In genomic region chr14:120870736-120871135, GRCm38 (mm10) we compare ENCODE assay signal across 25 mouse cellular contexts. TPM values are rescaled to one million over a fixed set of nuclear protein-coding genes. Genes with fewer than 3 reads are reported as not detected.
DNase-seq lines count a peak whose midpoint lies in the region; ATAC-seq lines count a peak whose summit lies in the region.
"Had no signal": no experiment of that assay in that cellular context is flagged by ENCODE, and none has a peak within 500 bp of the region (broad histone marks: within the 10 kb centered on the region; RNA-seq: fewer than 3 reads in every experiment).

No protein-coding gene starts in this region.

- no peak for ATAC-seq in forebrain, embryonic 12.5 days (ENCODE audit: low FRiP score)
- no peak for ATAC-seq in heart, embryonic 14.5 days (ENCODE audit: insufficient number of reproducible peaks, insufficient read depth, low FRiP score, low read depth)
- peak; percentile 63; the same call in 1 of the 2 replicates for ATAC-seq in neural tube, embryonic 12.5 days (ENCODE audit: low FRiP score, low read depth)
- ATAC-seq in neural tube, embryonic 15.5 days (ENCODE audit: low FRiP score), result no peak
- ATAC-seq: activated CD4-positive, CD25-positive, alpha-beta regulatory T cell, adult 4 months; forebrain, embryonic 15.5 days; hindbrain, embryonic 16.5 days; intestine, embryonic 15.5 days had no signal

- no peaks in the 10 kb centered on the region for H3K9me3 ChIP-seq in forebrain, embryonic 12.5 days
- H3K9me3 ChIP-seq in forebrain, embryonic 10.5 days, result peaks cover 8% of the 10 kb centered on the region; the same call in 1 of the 2 replicates
- no peaks in the 10 kb centered on the region for H3K9me3 ChIP-seq in heart, embryonic 14.5 days (ENCODE audit: control insufficient read depth, low read length)
- H3K9me3 ChIP-seq in neural tube, embryonic 12.5 days, result no peaks in the 10 kb centered on the region
- no peaks in the 10 kb centered on the region for H3K9me3 ChIP-seq in neural tube, embryonic 15.5 days (replicated peaks)
- H3K9me3 ChIP-seq: forebrain, embryonic 15.5 days; hindbrain, embryonic 10.5 days; hindbrain, embryonic 13.5 days; intestine, embryonic 15.5 days had no signal

- peak; percentile 20 for DNase-seq in embryo, embryonic 10.5 days (ENCODE audit: low spot score)
- DNase-seq in embryo, embryonic 10 days (ENCODE audit: low spot score), result no peak
- no peak for DNase-seq in forebrain, embryonic 10.5 days (ENCODE audit: extremely low spot score, low spot score)
- DNase-seq in heart, adult 8-10 months (ENCODE audit: low spot score), result no peak
- DNase-seq: adrenal gland, adult 8-10 months; adrenal gland, postnatal 25 days; cerebellum, adult 18-20 months; cerebellum, adult 9-10 months; cerebellum, postnatal 14 days; embryo, embryonic 11 days; gastrocnemius, postnatal 25 days; heart, adult 2 months; heart, postnatal 36 days; kidney, adult 11 months had no signal

- H3K27me3 ChIP-seq in forebrain, embryonic 12.5 days, result no peaks in the 10 kb centered on the region
- H3K27me3 ChIP-seq in forebrain, embryonic 10.5 days (ENCODE audit: poor library complexity, severe bottlenecking), result no peaks in the 10 kb centered on the region
- H3K27me3 ChIP-seq in heart, embryonic 14.5 days (ENCODE audit: control insufficient read depth, insufficient read depth, low read length), result no peaks in the 10 kb centered on the region
- no peaks in the 10 kb centered on the region for H3K27me3 ChIP-seq in neural tube, embryonic 12.5 days (replicated peaks)
- H3K27me3 ChIP-seq in neural tube, embryonic 15.5 days (replicated peaks), result no peaks in the 10 kb centered on the region
- H3K27me3 ChIP-seq: forebrain, embryonic 15.5 days; hindbrain, embryonic 13.5 days; intestine, embryonic 15.5 days had no signal

- no peaks in the 10 kb centered on the region for H3K36me3 ChIP-seq in forebrain, embryonic 12.5 days (replicated peaks)
- no peaks in the 10 kb centered on the region for H3K36me3 ChIP-seq in forebrain, embryonic 10.5 days (replicated peaks)
- no peaks in the 10 kb centered on the region for H3K36me3 ChIP-seq in heart, embryonic 14.5 days (ENCODE audit: control insufficient read depth, insufficient read depth, low read length)
- no peaks in the 10 kb centered on the region for H3K36me3 ChIP-seq in neural tube, embryonic 12.5 days
- no peaks in the 10 kb centered on the region for H3K36me3 ChIP-seq in neural tube, embryonic 15.5 days
- H3K36me3 ChIP-seq: forebrain, embryonic 15.5 days; hindbrain, embryonic 10.5 days; hindbrain, embryonic 13.5 days; intestine, embryonic 15.5 days had no signal

- peak overlapping the region; percentile 19; the same call in 1 of the 2 replicates for H3K27ac ChIP-seq in forebrain, embryonic 12.5 days
- no peak overlapping the region for H3K27ac ChIP-seq in forebrain, embryonic 10.5 days
- peak overlapping the region; percentile 29 to 46; a peak in 3 of 4 replicates for H3K27ac ChIP-seq in heart, embryonic 14.5 days (replicated peaks in 1 of 2; ENCODE audit: control insufficient read depth in 1 of 2, insufficient read depth in 1 of 2, low read depth in 2 of 2, low read length in 2 of 2)
- H3K27ac ChIP-seq in neural tube, embryonic 12.5 days, result no peak overlapping the region
- H3K27ac ChIP-seq in neural tube, embryonic 15.5 days (replicated peaks), result no peak overlapping the region
- H3K27ac ChIP-seq: forebrain, embryonic 15.5 days; heart, adult 2 months; hindbrain, embryonic 10.5 days; hindbrain, embryonic 13.5 days; intestine, embryonic 15.5 days had no signal

- H3K4me1 ChIP-seq in forebrain, embryonic 12.5 days, result peaks cover 7% of the 10 kb centered on the region
- H3K4me1 ChIP-seq in forebrain, embryonic 10.5 days, result peaks cover 7% of the 10 kb centered on the region
- peaks cover 19 to 26% of the 10 kb centered on the region in 2 experiments for H3K4me1 ChIP-seq in heart, embryonic 14.5 days (ENCODE audit: control insufficient read depth in 2 of 2, insufficient read depth in 2 of 2, low read length in 2 of 2)
- peaks cover 4% of the 10 kb centered on the region; the same call in 1 of the 2 replicates for H3K4me1 ChIP-seq in neural tube, embryonic 12.5 days
- H3K4me1 ChIP-seq in neural tube, embryonic 15.5 days, result peaks cover 5% of the 10 kb centered on the region; the same call in 1 of the 2 replicates
- H3K4me1 ChIP-seq: hindbrain, embryonic 10.5 days; intestine, embryonic 15.5 days had no signal

- no peak overlapping the region for H3K4me3 ChIP-seq in forebrain, embryonic 12.5 days (replicated peaks)
- H3K4me3 ChIP-seq in forebrain, embryonic 10.5 days, result no peak overlapping the region
- no peak overlapping the region for H3K4me3 ChIP-seq in heart, embryonic 14.5 days (ENCODE audit: control insufficient read depth in 1 of 2, insufficient read depth in 1 of 2, low read depth in 1 of 2, low read length in 2 of 2)
- H3K4me3 ChIP-seq in neural tube, embryonic 12.5 days, result no peak overlapping the region
- H3K4me3 ChIP-seq in neural tube, embryonic 15.5 days (replicated peaks), result no peak overlapping the region
- H3K4me3 ChIP-seq: forebrain, embryonic 15.5 days; heart, adult 2 months; hindbrain, embryonic 10.5 days; hindbrain, embryonic 13.5 days; intestine, embryonic 15.5 days had no signal

- no peak overlapping the region for H3K9ac ChIP-seq in forebrain, embryonic 12.5 days
- H3K9ac ChIP-seq in heart, embryonic 14.5 days (ENCODE audit: low read length), result no peak overlapping the region
- no peak overlapping the region for H3K9ac ChIP-seq in neural tube, embryonic 12.5 days
- H3K9ac ChIP-seq in neural tube, embryonic 15.5 days (replicated peaks), result no peak overlapping the region
- H3K9ac ChIP-seq: forebrain, embryonic 15.5 days; hindbrain, embryonic 13.5 days; intestine, embryonic 15.5 days had no signal

- H3K4me2 ChIP-seq in forebrain, embryonic 12.5 days, result no peak overlapping the region
- no peak overlapping the region for H3K4me2 ChIP-seq in heart, embryonic 14.5 days (ENCODE audit: low read length)
- no peak overlapping the region for H3K4me2 ChIP-seq in neural tube, embryonic 12.5 days (replicated peaks)
- no peak overlapping the region for H3K4me2 ChIP-seq in neural tube, embryonic 15.5 days
- H3K4me2 ChIP-seq: forebrain, embryonic 15.5 days; heart, embryonic 11.5 days; hindbrain, embryonic 13.5 days; intestine, embryonic 15.5 days had no signal

- WGBS in forebrain, embryonic 12.5 days, result 51% methylated on average over 5 of the region's 5 CpGs
- 72% methylated on average over 5 of the region's 5 CpGs for WGBS in forebrain, embryonic 10.5 days
- 66% methylated on average over 5 of the region's 5 CpGs for WGBS in heart, embryonic 14.5 days
- WGBS in neural tube, embryonic 12.5 days, result 29% methylated on average over 5 of the region's 5 CpGs
- 22% methylated on average over 5 of the region's 5 CpGs for WGBS in neural tube, embryonic 15.5 days

RNA-seq across cellular contexts. Expression of gene Ipo5, which starts 40.3 kb away (rescaled TPM):
- 131 and 136 TPM in 2 replicates for polyA plus RNA-seq in forebrain, embryonic 12.5 days (2016; fragmentation: Nextera tagmentation; extraction: Ambion mirVana)
- polyA plus RNA-seq in forebrain, embryonic 10.5 days (2016; fragmentation: Nextera tagmentation; extraction: Ambion mirVana), result 187 and 188 TPM in 2 replicates
- polyA plus RNA-seq in heart, embryonic 14.5 days (2014; fragmentation: Nextera tagmentation; extraction: Ambion mirVana), result 82.2 and 83.9 TPM in 2 replicates
- 100 to 1,000 TPM; 113 to 131 (median 125) TPM for total RNA-seq in heart, adult 8-10 months (2022)
- 83.3 and 88.4 TPM in 2 replicates for polyA plus RNA-seq in neural tube, embryonic 12.5 days (2016; fragmentation: Nextera tagmentation; extraction: Ambion mirVana)
- polyA plus RNA-seq in neural tube, embryonic 15.5 days (2015; fragmentation: Nextera tagmentation; extraction: Ambion mirVana), result 50.8 and 59.0 TPM in 2 replicates

Comparison
In these comparisons a context has a peak if more than half of its experiments do, and no peak if none do; other contexts are left out.
1. H3K27ac ChIP-seq: peak in forebrain, embryonic 12.5 days (single experiment) and heart, embryonic 14.5 days (2 of 2); none in forebrain, embryonic 10.5 days (single experiment), neural tube, embryonic 12.5 days (single experiment) and neural tube, embryonic 15.5 days (single experiment).